Mouse (Mus musculus) adrenal gland, postnatal 36 days (tissue): ENCODE measurements at regions not wholly inside any gene's neighbourhood (a gene's known extent, or its start where the extent isn't known, plus 50 kb on each side); places are given as distances from the start of the nearest gene placed in this dataset.
A peak's percentile ranks its signal among the peaks of the same experiment; 100 is the strongest.
"Not testable (repeated sequence)": the region's sequence is repeated elsewhere in the genome, so short reads cannot be mapped to it uniquely, and the experiment has no call there.

Experiments
- DNase-seq, 2 experiments: peaks; one replicate each; pipeline ENCODE4 v3.0.0; 2021; ENCODE audit warnings: mixed read lengths in 1 of 2

GRCm38 (mm10) chr8:42442786-42443185 lies 698.5 kb downstream of the Triml1 start:
- DNase-seq = no peak

- DNase-seq = no peak
Observed at GRCm38 (mm10) chr8:42402632-42403031, 738.7 kb downstream of the Triml1 start.

GRCm38 (mm10) chr8:42396886-42397285 lies 744.4 kb downstream of the Triml1 start:
- no peak for DNase-seq

- DNase-seq = no peak
Observed at GRCm38 (mm10) chr8:42388816-42389215, 752.5 kb downstream of the Triml1 start.

GRCm38 (mm10) chr8:42348073-42348603 lies 793.1 kb downstream of the Triml1 start:
- no peak for DNase-seq

- DNase-seq = peak in 1 of 2 experiments; percentile 0
Observed at GRCm38 (mm10) chr8:42334708-42335107, 806.6 kb downstream of the Triml1 start.

- DNase-seq = no peak
Observed at GRCm38 (mm10) chr8:42324663-42325062, 816.6 kb downstream of the Triml1 start.

- no peak for DNase-seq
Observed at GRCm38 (mm10) chr8:42322862-42323261, 818.4 kb downstream of the Triml1 start.

- DNase-seq = no peak
Observed at GRCm38 (mm10) chr8:42311060-42311459, 830.2 kb downstream of the Triml1 start.

- no peak for DNase-seq
Observed at GRCm38 (mm10) chr8:42291392-42291791, 849.9 kb downstream of the Triml1 start.

- no peak for DNase-seq
Observed at GRCm38 (mm10) chr8:42282011-42282410, 859.3 kb downstream of the Triml1 start.

GRCm38 (mm10) chr8:42253358-42253757 lies 836.5 kb upstream of the Frg1 start:
- no peak for DNase-seq

- DNase-seq = not testable (repeated sequence)
Observed at GRCm38 (mm10) chr8:42242321-42242720, 825.4 kb upstream of the Frg1 start.

GRCm38 (mm10) chr8:42219857-42220600 lies 803.2 kb upstream of the Frg1 start:
- DNase-seq = no peak

GRCm38 (mm10) chr8:42210943-42211342 lies 794.1 kb upstream of the Frg1 start:
- no peak for DNase-seq

GRCm38 (mm10) chr8:42209989-42210388 lies 793.1 kb upstream of the Frg1 start:
- no peak for DNase-seq

- no peak for DNase-seq
Observed at GRCm38 (mm10) chr8:42197257-42197656, 780.4 kb upstream of the Frg1 start.

GRCm38 (mm10) chr8:42193902-42194550 lies 777.2 kb upstream of the Frg1 start:
- DNase-seq = no peak

GRCm38 (mm10) chr8:42187083-42187482 lies 770.2 kb upstream of the Frg1 start:
- DNase-seq = no peak

- no peak for DNase-seq
Observed at GRCm38 (mm10) chr8:42183288-42183878, 766.5 kb upstream of the Frg1 start.

- no peak for DNase-seq
Observed at GRCm38 (mm10) chr8:42162441-42162840, 745.6 kb upstream of the Frg1 start.

- no peak for DNase-seq
Observed at GRCm38 (mm10) chr8:42157006-42157405, 740.1 kb upstream of the Frg1 start.

GRCm38 (mm10) chr8:42156588-42156987 lies 739.7 kb upstream of the Frg1 start:
- DNase-seq = no peak
